Mouse (Mus musculus): Measurements from ENCODE around the gene Rmdn2. TPM values are rescaled to one million over a fixed set of nuclear protein-coding genes. Genes with fewer than 3 reads are reported as not detected.

The Rmdn2 gene
- 5.2 and 5.8 TPM in 2 replicates for total RNA-seq (2017)

- ATAC-seq (replicated peaks; ENCODE audit: low read depth, poor library complexity, severe bottlenecking): no peak
Observed at GRCm38 (mm10) chr17:79611545-79611944, at the start of gene Rmdn2. Gene Rmdn2, plus strand, starts transcription at chr17:79611863.

- ATAC-seq (replicated peaks; ENCODE audit: low read depth, poor library complexity, severe bottlenecking): no peak
Observed at GRCm38 (mm10) chr17:79563067-79563620, 48.5 kb upstream of the Rmdn2 start.

- ATAC-seq (replicated peaks; ENCODE audit: low read depth, poor library complexity, severe bottlenecking): no peak
Observed at GRCm38 (mm10) chr17:79563721-79564120, 47.9 kb upstream of the Rmdn2 start.

GRCm38 (mm10) chr17:79565241-79565961, 46.3 kb upstream of the Rmdn2 start:
- ATAC-seq (replicated peaks; ENCODE audit: low read depth, poor library complexity, severe bottlenecking): no peak

GRCm38 (mm10) chr17:79568401-79568800, 43.3 kb upstream of the Rmdn2 start:
- no peak for ATAC-seq (replicated peaks; ENCODE audit: low read depth, poor library complexity, severe bottlenecking)

GRCm38 (mm10) chr17:79578328-79578727, 33.3 kb upstream of the Rmdn2 start:
- peak; percentile 16; the same call in 1 of the 2 replicates for ATAC-seq (replicated peaks; ENCODE audit: low read depth, poor library complexity, severe bottlenecking)

GRCm38 (mm10) chr17:79580264-79580920, 31.3 kb upstream of the Rmdn2 start:
- peak; percentile 72 for ATAC-seq (replicated peaks; ENCODE audit: low read depth, poor library complexity, severe bottlenecking)

- no peak for ATAC-seq (replicated peaks; ENCODE audit: low read depth, poor library complexity, severe bottlenecking)
Observed at GRCm38 (mm10) chr17:79583466-79583865, 28.2 kb upstream of the Rmdn2 start.

- ATAC-seq (replicated peaks; ENCODE audit: low read depth, poor library complexity, severe bottlenecking): peak; percentile 91
Observed at GRCm38 (mm10) chr17:79584246-79584800, 27.3 kb upstream of the Rmdn2 start.

GRCm38 (mm10) chr17:79589913-79590312, 21.8 kb upstream of the Rmdn2 start:
- no peak for ATAC-seq (replicated peaks; ENCODE audit: low read depth, poor library complexity, severe bottlenecking)

- no peak for ATAC-seq (replicated peaks; ENCODE audit: low read depth, poor library complexity, severe bottlenecking)
Observed at GRCm38 (mm10) chr17:79595996-79596395, 15.7 kb upstream of the Rmdn2 start.

- ATAC-seq (replicated peaks; ENCODE audit: low read depth, poor library complexity, severe bottlenecking): peak; percentile 65
Observed at GRCm38 (mm10) chr17:79598151-79598550, 13.5 kb upstream of the Rmdn2 start.

GRCm38 (mm10) chr17:79598596-79599577, 12.8 kb upstream of the Rmdn2 start:
- no peak for ATAC-seq (replicated peaks; ENCODE audit: low read depth, poor library complexity, severe bottlenecking)

- ATAC-seq (replicated peaks; ENCODE audit: low read depth, poor library complexity, severe bottlenecking): no peak
Observed at GRCm38 (mm10) chr17:79600108-79600507, 11.6 kb upstream of the Rmdn2 start.

GRCm38 (mm10) chr17:79602381-79602780, 9.3 kb upstream of the Rmdn2 start:
- no peak for ATAC-seq (replicated peaks; ENCODE audit: low read depth, poor library complexity, severe bottlenecking)

GRCm38 (mm10) chr17:79603427-79603826, 8.2 kb upstream of the Rmdn2 start:
- ATAC-seq (replicated peaks; ENCODE audit: low read depth, poor library complexity, severe bottlenecking): no peak

- ATAC-seq (replicated peaks; ENCODE audit: low read depth, poor library complexity, severe bottlenecking): no peak
Observed at GRCm38 (mm10) chr17:79605794-79606193, 5.9 kb upstream of the Rmdn2 start.

- ATAC-seq (replicated peaks; ENCODE audit: low read depth, poor library complexity, severe bottlenecking): no peak
Observed at GRCm38 (mm10) chr17:79609697-79610096, 2.0 kb upstream of the Rmdn2 start.

GRCm38 (mm10) chr17:79610163-79610755, 1.4 kb upstream of the Rmdn2 start:
- ATAC-seq (replicated peaks; ENCODE audit: low read depth, poor library complexity, severe bottlenecking): no peak
